Mouse (Mus musculus): ENCODE data around the gene Ppm1h. TPM values are rescaled to one million over a fixed set of nuclear protein-coding genes. Genes with fewer than 3 reads are reported as not detected.

Ppm1h gene
- polyA plus RNA-seq, 1 experiment from 2014 or later = 5.8 TPM

DNA sequence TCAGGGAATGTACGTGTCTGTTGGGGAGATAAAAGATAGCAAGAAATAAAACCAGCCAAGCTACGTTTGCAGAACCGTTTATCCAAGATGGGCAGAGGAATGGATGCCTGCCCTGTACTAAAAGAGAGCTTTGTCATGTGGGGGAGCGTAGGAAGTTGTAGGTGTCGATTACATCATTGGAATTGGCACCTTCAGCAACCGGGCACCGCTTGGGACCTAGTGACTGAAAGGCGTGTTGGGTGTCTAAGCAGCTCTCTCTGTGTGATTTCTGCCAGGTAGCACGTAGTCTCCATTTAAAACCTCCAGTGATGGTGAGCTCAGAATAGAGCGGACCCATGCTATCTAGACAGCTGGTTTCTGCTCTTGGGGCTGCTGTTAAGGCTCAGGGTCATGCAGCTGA, 60.0 kb downstream of the Ppm1h start:
- Histone ChIP-seq H3K4me3 (no peak overlapping the region), H3K9me3 (no peaks in the 10 kb centered on the region), H3K36me3 (no peaks in the 10 kb centered on the region), H3K27me3 (ENCODE audit: insufficient read depth, poor library complexity, severe bottlenecking) (no peaks in the 10 kb centered on the region), H3K4me1 (replicated peaks) (peaks cover 12% of the 10 kb centered on the region), H3K27ac (no peak overlapping the region)
- WGBS = 91% methylated on average over 10 of the region's 10 CpGs
- DNase-seq (ENCODE audit: low spot score) = no peak

DNA sequence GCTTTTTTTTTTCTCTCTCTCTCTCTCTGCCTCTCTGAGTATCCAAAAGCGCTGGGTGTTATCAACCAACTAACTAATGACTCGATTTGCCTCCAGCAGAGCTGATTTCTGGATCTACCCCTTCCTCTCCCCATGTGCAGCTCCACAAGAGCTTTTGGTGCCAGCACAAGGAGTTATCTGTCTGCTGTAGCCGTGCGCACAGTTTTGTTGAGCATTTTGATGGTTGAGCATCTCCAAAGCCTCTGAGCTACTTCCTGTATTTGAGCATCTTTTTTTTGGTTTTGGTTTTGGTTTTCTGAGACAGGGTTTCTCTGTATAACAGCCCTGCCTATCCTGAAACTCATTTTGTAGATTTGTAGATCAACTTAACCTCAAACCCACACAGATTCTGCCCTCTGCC, 60.5 kb downstream of the Ppm1h start:
- Histone ChIP-seq H3K4me1 (replicated peaks) (peaks cover 12% of the 10 kb centered on the region), H3K4me3 (no peak overlapping the region), H3K27me3 (ENCODE audit: insufficient read depth, poor library complexity, severe bottlenecking) (no peaks in the 10 kb centered on the region), H3K36me3 (no peaks in the 10 kb centered on the region), H3K9me3 (no peaks in the 10 kb centered on the region), H3K27ac (no peak overlapping the region)
- 86% methylated on average over 4 of the region's 4 CpGs for whole genome bisulfite sequencing
- DNase-seq (ENCODE audit: low spot score) = no peak

DNA sequence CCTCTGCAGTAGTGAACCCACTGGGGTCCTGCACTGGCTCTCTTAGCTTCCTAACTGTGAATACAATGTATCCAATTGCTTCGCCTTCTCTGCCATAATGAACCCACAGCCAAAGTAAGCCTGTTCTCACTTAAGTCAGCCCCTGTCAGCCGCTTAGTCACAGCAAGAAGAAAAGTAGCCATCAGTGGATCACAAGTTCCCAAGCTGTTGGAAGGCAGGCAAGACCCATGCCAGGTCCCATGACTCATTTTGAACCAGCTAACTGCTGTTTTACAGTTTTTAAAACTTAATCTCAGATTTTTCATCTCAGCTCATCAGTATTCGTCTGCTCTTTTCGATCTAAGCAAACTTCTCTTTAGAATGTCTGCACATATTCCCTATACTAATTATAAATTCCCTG, 61.6 kb downstream of the Ppm1h start:
- no peak overlapping the region for H3K27ac ChIP-seq
- H3K4me1 ChIP-seq (replicated peaks) = peaks cover 12% of the 10 kb centered on the region
- no peak for DNase-seq (ENCODE audit: low spot score)
- no peak overlapping the region for H3K4me3 ChIP-seq
- no peaks in the 10 kb centered on the region for H3K36me3 ChIP-seq
- WGBS = 78% methylated on average over 4 of the region's 4 CpGs
- H3K27me3 ChIP-seq (ENCODE audit: insufficient read depth, poor library complexity, severe bottlenecking) = no peaks in the 10 kb centered on the region
- no peaks in the 10 kb centered on the region for H3K9me3 ChIP-seq

DNA sequence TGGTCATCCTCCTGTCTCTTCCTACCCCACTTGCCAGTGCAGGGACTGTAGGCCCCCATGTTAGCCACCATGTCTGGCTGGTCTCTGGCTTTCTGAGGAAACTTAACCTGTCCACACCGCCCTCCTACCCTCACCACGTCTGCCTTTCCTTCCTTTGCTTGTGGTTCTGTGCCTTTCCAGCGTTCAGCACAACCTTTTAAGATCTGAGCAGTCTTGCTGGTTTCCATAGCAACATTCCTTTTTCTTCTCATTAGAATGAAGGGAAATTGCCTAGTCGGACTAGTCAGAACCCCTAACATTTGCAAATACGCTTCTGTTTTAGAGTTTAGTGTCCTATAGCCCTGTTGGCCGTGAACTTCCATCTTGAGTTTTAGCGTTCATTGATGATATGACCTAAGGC, 62.6 kb downstream of the Ppm1h start:
- Histone ChIP-seq H3K27ac (no peak overlapping the region), H3K27me3 (ENCODE audit: insufficient read depth, poor library complexity, severe bottlenecking) (no peaks in the 10 kb centered on the region), H3K4me1 (replicated peaks) (peaks cover 12% of the 10 kb centered on the region), H3K36me3 (no peaks in the 10 kb centered on the region), H3K4me3 (no peak overlapping the region), H3K9me3 (no peaks in the 10 kb centered on the region)
- WGBS = 81% methylated on average over 7 of the region's 7 CpGs
- no peak for DNase-seq (ENCODE audit: low spot score)

DNA sequence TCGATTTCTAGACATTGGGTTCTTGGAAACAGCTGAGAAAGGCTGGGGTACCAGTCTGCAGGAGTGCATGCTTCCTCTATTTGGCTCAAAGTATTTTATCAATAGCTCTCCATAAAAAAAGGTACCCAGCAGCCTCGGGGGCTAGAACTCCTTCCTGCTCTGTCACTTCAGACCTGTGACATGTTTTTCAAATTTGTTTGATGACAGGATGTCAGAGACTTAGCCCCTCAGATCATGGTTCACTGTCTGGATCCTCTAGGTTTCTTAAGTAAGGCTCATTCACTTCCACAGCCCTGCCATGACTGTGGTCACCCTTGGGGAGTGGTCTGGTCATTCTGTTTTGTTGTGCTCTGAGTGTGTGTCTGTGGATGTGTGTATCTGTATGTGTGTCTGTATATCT, 63.6 kb downstream of the Ppm1h start:
- DNase-seq (ENCODE audit: low spot score) = no peak
- Histone ChIP-seq H3K27ac (no peak overlapping the region), H3K4me1 (replicated peaks) (peaks cover 15% of the 10 kb centered on the region), H3K27me3 (ENCODE audit: insufficient read depth, poor library complexity, severe bottlenecking) (no peaks in the 10 kb centered on the region), H3K4me3 (no peak overlapping the region), H3K36me3 (no peaks in the 10 kb centered on the region), H3K9me3 (no peaks in the 10 kb centered on the region)
- 85% methylated on average over 2 of the region's 2 CpGs for WGBS

DNA sequence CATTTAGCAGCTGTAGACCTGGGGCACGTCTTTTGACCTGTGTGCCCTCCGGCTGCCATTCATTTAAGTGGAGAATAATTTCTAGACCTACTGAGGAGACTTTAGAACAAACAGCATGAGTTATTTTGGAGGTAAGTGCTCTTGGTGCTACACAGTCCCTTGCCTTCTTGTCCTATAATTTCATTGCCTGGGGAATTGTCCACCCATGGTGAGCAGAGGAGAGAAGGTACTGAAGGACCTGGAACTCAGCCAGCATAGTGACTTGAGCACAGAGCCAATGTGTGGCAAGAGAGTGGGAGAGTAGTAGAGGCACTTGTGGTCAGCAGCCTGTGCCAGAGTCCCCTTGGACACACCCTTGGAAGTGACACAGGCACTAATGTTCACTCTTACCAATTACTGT, 64.8 kb downstream of the Ppm1h start:
- no peak for DNase-seq (ENCODE audit: low spot score)
- WGBS = 84% methylated on average over 2 of the region's 2 CpGs
- Histone ChIP-seq H3K27me3 (ENCODE audit: insufficient read depth, poor library complexity, severe bottlenecking) (no peaks in the 10 kb centered on the region), H3K36me3 (no peaks in the 10 kb centered on the region), H3K27ac (no peak overlapping the region), H3K4me3 (no peak overlapping the region), H3K9me3 (no peaks in the 10 kb centered on the region), H3K4me1 (replicated peaks) (peaks cover 15% of the 10 kb centered on the region)

DNA sequence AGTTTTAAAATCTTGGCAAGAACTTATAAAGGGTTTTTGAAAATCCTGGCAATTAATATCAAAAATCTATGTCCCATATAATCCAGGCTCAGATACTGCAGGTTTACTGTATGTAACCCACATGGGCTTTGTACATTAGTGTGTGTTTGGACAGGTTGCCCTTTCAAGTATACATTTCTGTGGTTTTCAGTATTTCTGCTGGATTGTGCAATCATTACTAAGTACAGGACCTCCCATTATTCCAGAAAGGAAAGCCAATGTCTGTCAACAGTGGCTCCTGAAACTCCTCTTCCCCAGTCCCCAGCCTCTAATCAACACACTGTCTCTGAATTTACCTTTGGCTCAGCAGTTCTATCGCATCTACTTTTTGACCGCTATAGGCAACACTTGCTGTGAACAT, 66.4 kb downstream of the Ppm1h start:
- Histone ChIP-seq H3K36me3 (no peaks in the 10 kb centered on the region), H3K27ac (no peak overlapping the region)
- 93% methylated on average over 2 of the region's 2 CpGs for WGBS

DNA sequence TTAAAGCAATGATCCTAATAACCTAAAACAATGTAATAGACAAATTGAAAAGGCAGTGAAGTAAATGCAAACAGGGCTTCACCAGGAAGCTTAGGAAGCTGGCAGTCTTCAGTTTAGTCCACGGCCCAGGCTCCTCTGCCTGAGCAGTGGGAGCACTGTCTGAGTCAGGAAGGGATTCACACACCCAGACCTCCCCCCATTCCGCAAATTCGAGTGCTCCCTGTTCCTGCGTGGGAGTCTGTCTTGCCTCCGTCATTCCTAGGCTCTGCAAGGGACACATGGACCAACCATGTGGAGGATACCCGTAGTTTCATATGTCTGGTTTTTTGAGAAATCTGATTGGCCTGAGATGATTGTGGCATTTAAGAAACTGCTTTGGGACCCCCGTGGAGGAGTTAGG, 67.6 kb downstream of the Ppm1h start:
- Histone ChIP-seq H3K27ac (no peak overlapping the region), H3K9me3 (no peaks in the 10 kb centered on the region), H3K4me1 (replicated peaks) (peaks cover 7% of the 10 kb centered on the region), H3K27me3 (ENCODE audit: insufficient read depth, poor library complexity, severe bottlenecking) (no peaks in the 10 kb centered on the region), H3K4me3 (no peak overlapping the region), H3K36me3 (no peaks in the 10 kb centered on the region)
- no peak for DNase-seq (ENCODE audit: low spot score)
- WGBS = 77% methylated on average over 7 of the region's 7 CpGs

More for the DNA sequence above, 66.4 kb downstream of the Ppm1h start:
- Histone ChIP-seq H3K27me3 (ENCODE audit: insufficient read depth, poor library complexity, severe bottlenecking) (no peaks in the 10 kb centered on the region), H3K4me1 (replicated peaks) (peaks cover 10% of the 10 kb centered on the region), H3K4me3 (no peak overlapping the region), H3K9me3 (no peaks in the 10 kb centered on the region)
- DNase-seq (ENCODE audit: low spot score) = no peak

DNA sequence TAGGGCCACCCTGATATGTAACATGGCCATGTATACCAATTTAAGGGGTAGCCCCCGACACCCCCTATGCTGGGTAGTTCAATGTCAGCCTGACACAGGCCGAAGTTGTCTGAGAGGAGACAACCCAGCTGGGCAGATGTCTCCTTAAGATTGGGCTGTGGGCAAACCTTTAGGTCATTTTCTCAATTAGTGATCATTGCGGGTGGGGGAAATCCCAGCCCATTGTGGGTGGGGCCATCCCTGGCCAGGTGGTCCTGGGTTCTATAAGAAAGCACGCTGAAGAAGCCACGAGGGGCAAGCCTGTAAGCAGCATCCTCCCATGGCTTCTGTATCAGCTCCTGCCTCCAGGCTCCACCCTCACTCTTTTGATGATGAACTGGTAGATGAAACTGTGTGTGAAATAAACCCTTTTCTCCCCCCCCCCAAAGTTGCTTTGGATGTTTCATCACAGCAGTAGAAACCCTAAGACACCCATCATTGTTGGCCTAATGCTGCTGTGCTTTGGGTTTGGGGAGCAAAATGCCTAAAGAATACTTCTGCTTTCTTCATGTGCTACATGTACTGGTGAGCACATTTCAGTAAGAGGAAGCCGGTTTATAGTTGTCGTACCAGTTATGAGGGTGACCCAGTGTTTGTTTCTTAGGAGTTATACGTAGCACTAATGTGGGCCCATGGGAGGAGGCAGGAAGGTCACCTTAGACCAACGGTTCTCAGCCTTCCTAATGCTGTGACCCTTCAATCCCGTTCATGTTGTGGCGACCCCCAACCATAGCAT, 68.8 kb downstream of the Ppm1h start:
- WGBS = 88% methylated on average over 11 of the region's 11 CpGs
- Histone ChIP-seq H3K36me3 (no peaks in the 10 kb centered on the region), H3K9me3 (no peaks in the 10 kb centered on the region), H3K4me1 (replicated peaks) (peaks cover 4% of the 10 kb centered on the region; the same call in 1 of the 2 replicates), H3K27me3 (ENCODE audit: insufficient read depth, poor library complexity, severe bottlenecking) (no peaks in the 10 kb centered on the region), H3K27ac (no peak overlapping the region), H3K4me3 (no peak overlapping the region)
- no peak for DNase-seq (ENCODE audit: low spot score)

DNA sequence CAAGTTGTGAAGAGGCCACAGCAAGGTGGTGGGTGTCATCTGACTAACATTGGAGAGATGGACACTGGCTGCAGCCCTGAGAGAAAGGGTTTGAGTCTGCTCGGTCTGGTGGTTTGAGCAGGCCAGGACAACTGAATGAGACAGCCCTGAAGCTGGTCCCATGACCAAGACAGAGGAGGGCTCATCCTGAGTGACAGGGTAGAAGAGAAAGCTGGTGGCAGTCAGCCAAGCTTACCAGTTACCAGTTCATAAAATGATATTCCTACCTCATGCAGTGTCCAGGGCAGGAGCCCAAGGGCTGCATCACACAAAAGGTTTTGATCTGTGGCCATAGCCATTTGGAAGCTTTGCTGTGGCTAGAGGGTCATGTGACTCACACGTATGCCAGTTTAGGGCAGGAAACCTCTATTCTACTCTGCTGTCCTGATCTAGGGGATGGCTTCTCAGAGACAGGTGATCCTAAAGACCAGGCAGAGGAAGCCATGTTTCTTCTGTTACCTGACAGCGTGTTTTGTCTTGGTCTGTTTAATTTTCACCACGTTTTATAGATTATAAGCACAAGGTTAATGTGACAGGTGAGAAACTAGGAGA, 69.9 kb downstream of the Ppm1h start:
- WGBS = 88% methylated on average over 4 of the region's 4 CpGs

DNA sequence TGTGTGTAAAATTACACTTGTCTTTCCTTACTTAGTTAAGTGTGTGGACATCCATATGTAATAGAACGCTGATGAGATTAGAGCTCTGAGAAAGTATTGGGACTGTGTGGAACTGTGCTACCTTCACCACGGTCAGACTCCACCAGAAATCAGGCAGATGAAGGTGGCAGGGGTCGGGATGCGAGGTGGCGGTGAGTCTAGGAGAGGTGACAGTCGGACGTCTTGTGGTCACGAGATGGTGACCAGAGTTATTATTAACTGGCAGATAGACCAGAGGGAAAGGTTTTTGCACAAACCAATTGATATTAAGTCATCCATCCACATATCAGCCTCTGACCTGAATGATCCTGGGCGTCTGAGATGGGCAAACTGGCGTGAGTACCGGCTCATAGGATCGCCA, 70.5 kb downstream of the Ppm1h start:
- no peaks in the 10 kb centered on the region for H3K9me3 ChIP-seq
- H3K27ac ChIP-seq = no peak overlapping the region
- no peak overlapping the region for H3K4me3 ChIP-seq
- no peaks in the 10 kb centered on the region for H3K36me3 ChIP-seq
- 90% methylated on average over 12 of the region's 12 CpGs for WGBS
- H3K4me1 ChIP-seq (replicated peaks) = peaks cover 19% of the 10 kb centered on the region
- DNase-seq (ENCODE audit: low spot score) = no peak
- H3K27me3 ChIP-seq (ENCODE audit: insufficient read depth, poor library complexity, severe bottlenecking) = no peaks in the 10 kb centered on the region

More for the DNA sequence above, 69.9 kb downstream of the Ppm1h start:
- Histone ChIP-seq H3K4me1 (replicated peaks) (peaks cover 12% of the 10 kb centered on the region), H3K9me3 (no peaks in the 10 kb centered on the region), H3K27ac (no peak overlapping the region), H3K27me3 (ENCODE audit: insufficient read depth, poor library complexity, severe bottlenecking) (no peaks in the 10 kb centered on the region), H3K36me3 (no peaks in the 10 kb centered on the region), H3K4me3 (no peak overlapping the region)
- no peak for DNase-seq (ENCODE audit: low spot score)

DNA sequence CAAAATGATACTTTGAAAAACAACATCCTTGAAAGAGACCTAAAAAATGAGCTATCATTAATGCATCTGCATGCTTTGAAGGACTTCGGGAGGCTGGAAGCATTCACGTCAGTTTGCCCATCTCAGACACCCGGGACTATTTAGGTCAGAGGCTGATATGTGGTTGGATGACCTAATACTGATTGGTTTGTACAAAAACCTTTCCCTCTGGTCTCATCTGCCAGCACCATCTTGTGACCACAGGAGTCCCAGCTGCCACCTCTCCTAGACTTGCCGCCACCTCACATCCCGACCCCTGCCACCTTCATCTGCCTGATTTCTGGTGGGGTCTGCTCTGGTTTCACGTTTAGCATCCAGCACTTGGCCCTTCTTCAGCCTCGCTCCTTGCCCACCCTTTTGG, 71.3 kb downstream of the Ppm1h start:
- no peaks in the 10 kb centered on the region for H3K36me3 ChIP-seq
- no peak overlapping the region for H3K27ac ChIP-seq
- H3K9me3 ChIP-seq = no peaks in the 10 kb centered on the region
- 89% methylated on average over 7 of the region's 7 CpGs for WGBS
- no peaks in the 10 kb centered on the region for H3K27me3 ChIP-seq (ENCODE audit: insufficient read depth, poor library complexity, severe bottlenecking)
- H3K4me1 ChIP-seq (replicated peaks) = peaks cover 23% of the 10 kb centered on the region
- no peak for DNase-seq (ENCODE audit: low spot score)
- H3K4me3 ChIP-seq = no peak overlapping the region

DNA sequence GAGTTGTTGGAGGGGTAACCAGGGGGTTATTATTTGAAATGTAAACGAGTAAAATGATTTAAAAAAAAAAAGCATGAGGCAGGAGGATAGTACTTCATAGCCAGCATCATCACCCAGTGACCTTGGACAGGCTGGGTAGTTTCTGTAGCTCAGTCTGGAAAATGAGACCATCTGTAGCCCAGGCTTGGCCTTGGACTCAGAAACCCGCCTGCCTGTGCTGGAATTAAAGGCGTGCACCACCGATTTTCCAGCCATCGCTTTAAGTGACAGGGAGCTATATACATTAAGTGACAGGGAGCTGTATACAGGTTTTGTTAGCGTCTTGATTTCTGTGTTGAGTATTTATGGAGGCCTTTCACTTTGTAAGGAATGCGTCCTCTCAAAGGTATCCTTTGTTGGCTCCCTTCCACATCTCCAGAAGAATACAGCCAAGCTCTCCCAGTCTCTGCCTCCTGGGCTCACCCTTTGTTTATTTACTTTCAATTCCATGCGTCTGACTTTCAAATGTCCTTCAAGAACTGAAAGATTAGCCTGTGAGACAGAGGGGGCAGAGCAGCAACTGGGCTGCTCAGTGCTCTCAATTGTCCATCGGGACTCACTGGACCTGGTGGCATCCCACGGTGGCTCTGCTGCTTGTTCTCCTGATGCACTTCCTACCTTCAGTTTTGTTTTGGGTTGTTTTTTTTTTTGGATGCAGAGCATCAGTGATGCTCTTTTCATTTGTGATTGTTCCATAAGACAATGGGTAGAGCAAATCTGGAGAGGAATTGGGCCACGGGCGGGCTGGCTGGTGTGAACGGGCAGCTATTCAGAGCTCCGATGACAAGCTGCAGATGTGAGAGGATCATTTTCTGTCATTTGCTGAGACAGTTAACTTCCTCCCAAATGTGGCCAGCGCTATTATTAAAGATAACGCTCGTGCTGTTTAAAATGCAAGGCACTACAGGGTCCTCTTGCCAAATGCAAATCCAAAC, 74.7 kb downstream of the Ppm1h start:
- no peaks in the 10 kb centered on the region for H3K36me3 ChIP-seq
- H3K4me1 ChIP-seq (replicated peaks) = peaks cover 26% of the 10 kb centered on the region
- no peak overlapping the region for H3K4me3 ChIP-seq
- DNase-seq (ENCODE audit: low spot score) = no peak
- H3K9me3 ChIP-seq = no peaks in the 10 kb centered on the region
- H3K27me3 ChIP-seq (ENCODE audit: insufficient read depth, poor library complexity, severe bottlenecking) = no peaks in the 10 kb centered on the region
- H3K27ac ChIP-seq = peak overlapping the region; percentile 26; the same call in 1 of the 2 replicates
- 34% methylated on average over 17 of the region's 17 CpGs for WGBS
